Mouse (Mus musculus) bone marrow, adult 2 months (tissue): ENCODE results near the gene Smarca2.

Experiments used
- CTCF ChIP-seq: fragments of 200-500 bp; IDR thresholded peaks from 2 replicates; pipeline ENCODE4 v1.5.1; 2011; ENCODE audit warnings: low read length, control low read depth; ENCODE audit not compliant: control insufficient read depth, insufficient read depth
- POLR2A ChIP-seq: fragments of 200-500 bp; IDR thresholded peaks from 2 replicates; pipeline ENCODE4 v1.6.1; 2011; ENCODE audit warnings: low read depth, mild to moderate bottlenecking, control low read depth, low read length, borderline replicate concordance; ENCODE audit not compliant: control insufficient read depth

- no peak for TF ChIP-seq CTCF
- TF ChIP-seq POLR2A, result no peak
These were observed 119.8 kb downstream of the Smarca2 start for GRCm38 (mm10) chr19:26724626-26725025.
